Mouse (Mus musculus): ENCODE data around the gene Nipal4.
A peak's percentile ranks its signal among the peaks of the same experiment; 100 is the strongest.

DNA sequence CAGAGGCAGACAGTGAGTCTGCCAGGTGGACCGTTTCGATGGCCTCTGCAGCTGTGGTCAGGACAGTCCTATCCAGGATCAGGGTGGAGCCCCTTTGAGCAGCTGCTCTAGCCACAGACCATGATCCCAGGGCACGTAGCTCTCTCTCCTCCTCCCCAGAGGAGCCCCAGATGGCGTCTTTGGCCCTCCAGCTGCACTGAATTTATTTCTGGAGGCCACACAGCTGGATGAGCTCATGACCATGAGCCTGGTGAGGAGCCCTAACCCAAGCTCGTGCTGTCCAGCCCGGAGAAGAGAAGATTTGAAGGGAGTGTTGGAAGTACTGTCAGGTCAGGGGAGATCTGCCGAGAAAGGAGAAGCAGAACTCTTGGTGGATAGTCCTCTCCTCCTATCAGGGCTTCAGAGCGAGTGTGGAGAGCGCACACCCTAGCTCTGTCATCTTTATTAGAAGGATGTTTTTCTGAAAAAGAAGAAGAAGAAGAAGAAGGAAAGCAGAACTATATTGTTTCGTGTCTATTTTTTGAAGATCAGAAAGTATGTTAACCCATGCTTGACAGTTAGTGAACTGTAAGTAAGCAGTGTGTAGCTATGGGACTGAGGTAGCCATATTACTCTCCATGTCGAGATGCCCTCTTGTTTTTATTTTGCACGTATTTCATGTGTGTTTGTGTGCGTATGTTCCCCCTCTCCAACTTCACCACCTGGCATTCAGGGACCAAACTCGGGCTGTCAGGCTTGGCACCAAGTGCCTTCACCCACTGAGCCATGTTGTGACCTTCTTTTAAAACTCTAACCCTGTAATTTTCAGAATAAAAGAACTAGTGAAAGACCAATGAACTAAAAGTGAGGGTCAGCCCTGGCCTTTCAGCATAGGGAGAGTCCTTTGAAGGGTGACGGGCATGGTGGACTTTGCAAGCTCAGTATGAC is 38.4 kb downstream of the Nipal4 start:
- TF ChIP-seq POLR2A (IDR thresholded peaks at IDR 0.05; ENCODE audit: low read depth, low read length) (peak; percentile 37), CTCF (IDR thresholded peaks at IDR 0.05; ENCODE audit: extremely low read depth, insufficient read depth, insufficient read length, insufficient replicate concordance) (no peak)

Measured in spleen, adult 2 months (tissue).